Mouse (Mus musculus) activated CD4-positive, CD25-positive, alpha-beta regulatory T cell, adult 4 months (primary cell): ENCODE data around the gene Nod1. TPM values are rescaled to one million over a fixed set of nuclear protein-coding genes. Genes with fewer than 3 reads are reported as not detected.

Experiments
- ATAC-seq: one replicate; pipeline ENCODE4 v1.8.0; 2017
- polyA plus RNA-seq, 2 experiments: library from polyadenylated mRNA; unstranded; fragments of 100-300 nt; shearing (Covaris generic); gene quantifications; one replicate each; pipeline ENCODE4 v1.2.1; 2017

Nod1 gene
- polyA plus RNA-seq, 2 experiments from 2014 or later, result 9.7 to 12.7 TPM

DNA sequence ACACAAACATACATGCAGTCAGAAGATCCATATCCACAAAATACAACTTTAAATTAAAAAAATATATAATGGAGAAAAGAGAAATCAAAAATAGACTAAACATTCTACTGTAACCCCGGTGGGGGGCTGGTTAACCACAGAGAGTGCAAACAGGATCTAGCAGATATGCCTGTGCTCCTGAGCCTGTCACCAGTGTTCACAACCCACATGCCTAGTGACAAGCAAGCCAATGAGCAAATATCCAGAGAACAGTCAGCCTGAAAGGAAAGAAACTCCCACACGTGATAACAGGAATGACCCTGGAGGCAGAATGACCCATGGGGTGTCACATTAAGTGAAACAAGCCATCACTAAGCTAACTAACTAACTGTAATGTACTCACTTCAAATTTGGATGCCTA lies 35.9 kb downstream of the Nod1 start:
- peak; percentile 40 for ATAC-seq

- no peak for ATAC-seq
Observed at GRCm38 (mm10) chr6:54934930-54935329, 37.5 kb downstream of the Nod1 start.

- ATAC-seq, result no peak
Observed at GRCm38 (mm10) chr6:54934313-54934712, 38.1 kb downstream of the Nod1 start.

GRCm38 (mm10) chr6:54933866-54934265 lies 38.5 kb downstream of the Nod1 start:
- ATAC-seq, result no peak

- ATAC-seq, result no peak
Observed at GRCm38 (mm10) chr6:54933216-54933615, 39.2 kb downstream of the Nod1 start.

GRCm38 (mm10) chr6:54932526-54932925 lies 39.9 kb downstream of the Nod1 start:
- ATAC-seq, result no peak

DNA sequence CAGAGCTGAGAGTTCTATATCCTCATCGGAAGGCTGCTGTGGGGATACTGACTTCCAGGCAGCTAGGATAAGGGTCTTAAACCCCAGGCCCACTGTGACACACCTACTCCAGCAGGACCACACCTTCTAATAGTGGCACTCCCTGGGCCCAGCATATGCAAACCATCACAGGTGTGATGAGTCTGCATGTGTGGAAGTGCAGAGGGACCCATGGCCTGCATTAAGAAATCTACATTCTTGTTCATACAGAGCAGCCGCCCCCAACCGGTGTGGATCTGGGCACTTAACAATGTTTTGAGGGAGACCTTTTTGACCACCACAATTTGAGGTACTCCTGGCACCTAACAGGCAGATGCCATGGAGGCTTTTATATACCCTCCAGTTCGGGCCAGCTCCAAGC lies 40.8 kb downstream of the Nod1 start:
- ATAC-seq, result no peak

DNA sequence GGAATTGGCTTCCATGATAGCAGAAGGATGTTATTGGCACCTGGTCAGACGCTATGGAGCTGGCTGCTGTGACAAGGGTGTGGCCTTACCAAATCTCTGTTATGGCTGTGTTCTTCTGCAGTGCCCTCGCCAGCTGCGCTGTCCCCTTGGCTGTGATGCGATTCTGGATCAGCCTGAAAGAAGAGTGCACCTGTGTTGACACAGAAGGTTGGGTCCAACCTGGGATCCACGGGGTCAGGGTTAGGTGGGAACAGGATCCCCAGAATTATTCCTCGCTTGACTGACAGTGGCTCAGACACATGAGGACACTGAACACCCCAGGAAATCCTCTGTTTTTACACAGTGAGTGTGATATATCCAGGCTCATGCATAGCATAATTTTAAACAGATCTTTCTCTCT lies 44.5 kb downstream of the Nod1 start:
- no peak for ATAC-seq

- ATAC-seq, result no peak
Observed at GRCm38 (mm10) chr6:54926899-54927298, 45.5 kb downstream of the Nod1 start.

DNA sequence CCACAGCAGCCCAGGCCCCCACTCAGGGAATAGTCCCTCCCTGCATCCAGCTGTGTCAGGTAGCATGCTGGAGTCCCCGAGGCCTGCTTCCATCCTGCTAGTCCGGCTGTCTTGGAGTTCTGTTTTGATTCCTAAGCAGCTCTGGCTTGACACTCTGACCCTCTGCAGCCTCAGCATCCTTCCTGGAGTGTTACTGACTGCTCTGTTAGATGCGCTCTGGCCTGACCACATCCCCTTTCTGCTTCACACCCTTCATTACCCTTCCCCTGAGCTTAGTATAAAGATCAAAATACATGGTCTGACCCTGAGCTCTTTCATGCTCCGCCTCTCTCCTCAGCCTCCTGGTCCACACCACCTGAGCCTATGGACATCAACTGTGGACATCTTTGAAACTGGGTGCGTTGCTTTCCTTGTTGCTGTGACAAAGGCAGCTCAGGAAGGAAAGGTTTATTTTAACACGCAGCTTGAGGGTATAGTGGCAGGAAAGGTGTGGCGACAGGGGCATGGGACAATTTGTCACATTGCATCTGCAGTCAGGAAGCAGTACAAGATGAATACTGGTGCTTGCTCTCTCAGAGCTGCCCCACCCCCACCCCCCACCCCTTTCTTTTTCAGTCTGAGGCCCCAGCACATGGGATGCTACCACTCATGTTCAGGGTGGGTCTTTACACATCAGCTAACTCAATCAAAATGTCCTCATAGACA lies 46.5 kb downstream of the Nod1 start:
- ATAC-seq, result peak; percentile 72

DNA sequence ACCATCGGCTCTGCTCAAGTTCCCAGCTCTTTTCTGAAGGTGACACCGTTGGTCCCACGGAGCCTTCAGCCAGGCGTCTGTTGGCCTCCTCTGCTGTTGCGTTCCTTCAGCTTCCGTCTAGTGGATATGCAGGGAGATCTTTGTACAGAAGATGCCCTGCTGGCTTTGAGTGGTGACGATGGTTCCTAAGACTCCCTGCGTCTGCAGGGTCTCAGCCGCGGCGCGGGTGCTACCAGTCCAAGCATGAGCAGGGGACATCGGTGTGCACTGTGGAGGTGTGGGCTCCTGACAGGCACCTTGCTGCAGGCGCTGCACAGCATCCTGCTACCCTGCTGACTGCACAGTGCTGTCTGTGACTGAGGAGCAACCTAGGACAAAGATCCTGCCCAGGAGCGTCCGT lies 47.9 kb downstream of the Nod1 start:
- ATAC-seq, result no peak

DNA sequence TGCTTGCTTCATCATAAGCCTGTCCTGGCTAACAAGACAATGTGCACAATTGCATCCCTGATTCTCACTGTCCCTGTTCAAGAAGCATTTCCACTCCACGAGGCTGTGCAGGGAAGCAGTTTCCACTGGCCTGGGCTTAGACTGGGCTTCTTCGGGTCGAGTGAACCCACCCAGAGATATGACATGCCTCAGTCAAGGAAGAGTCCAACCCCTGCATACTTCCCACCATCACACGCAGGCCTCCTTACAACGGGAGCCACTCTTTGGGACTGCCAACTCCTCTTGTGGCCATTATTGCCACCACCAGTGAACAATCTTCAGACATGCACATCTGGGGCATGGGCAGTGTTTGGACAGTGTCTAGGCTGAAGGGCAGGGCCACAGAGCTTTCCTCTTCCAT lies 53.9 kb downstream of the Nod1 start:
- no peak for ATAC-seq

DNA sequence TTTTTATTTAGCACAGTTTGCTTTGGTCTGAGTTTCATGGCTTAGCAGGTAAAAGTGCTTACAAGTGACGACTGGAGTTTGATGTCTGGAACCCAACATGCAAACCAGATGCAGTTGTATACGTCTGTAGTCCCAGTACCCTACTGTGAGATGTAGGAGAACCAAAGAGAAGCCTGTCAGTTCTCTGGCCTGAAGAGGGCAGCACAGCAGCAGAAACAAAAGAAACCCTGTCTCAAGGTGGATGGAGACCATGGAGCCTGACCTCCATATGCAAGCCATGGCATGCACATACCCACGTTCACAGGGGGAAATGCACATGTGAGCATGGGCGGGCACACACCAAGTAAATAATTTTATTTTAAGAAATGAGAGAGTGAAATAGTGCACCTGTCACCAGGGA lies 54.9 kb downstream of the Nod1 start:
- ATAC-seq, result peak; percentile 63

DNA sequence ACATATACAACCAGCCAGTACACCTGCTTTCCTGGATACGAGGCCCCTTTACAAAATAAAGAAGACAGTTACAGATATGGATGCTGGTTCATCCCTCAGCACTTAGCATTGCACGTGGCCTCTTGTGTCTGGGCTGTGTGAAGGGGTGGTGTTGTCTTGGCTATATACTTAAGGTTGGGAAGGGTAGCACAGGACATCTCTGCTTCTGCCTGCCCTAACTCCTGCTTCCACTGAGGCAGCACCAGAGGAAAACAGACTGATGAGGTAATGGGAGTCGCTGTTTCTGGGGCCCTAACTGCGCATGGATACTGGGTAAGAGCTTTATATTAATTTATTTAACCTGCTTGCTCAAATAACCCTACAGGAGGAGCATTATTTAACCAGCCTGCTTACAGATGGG lies 55.5 kb downstream of the Nod1 start:
- ATAC-seq, result no peak

DNA sequence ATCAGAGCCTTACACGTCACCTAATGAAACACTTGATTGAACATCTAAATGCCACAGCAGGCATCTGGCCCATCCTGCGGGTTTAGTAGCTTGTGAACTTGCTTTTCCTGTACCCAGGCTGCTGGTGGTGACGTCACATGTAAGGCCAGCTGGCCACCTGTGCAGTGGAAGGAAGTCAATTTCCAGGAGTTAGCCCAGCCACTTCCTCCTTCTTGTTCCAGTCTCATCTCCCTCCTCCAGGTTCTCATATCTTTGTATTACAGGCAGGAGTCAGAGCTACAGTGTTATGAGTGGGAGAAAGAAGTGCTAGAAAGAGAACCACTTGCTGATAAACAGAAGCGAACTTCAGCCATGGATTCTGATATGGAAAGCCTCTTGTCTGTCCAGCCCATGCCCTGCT lies 56.2 kb downstream of the Nod1 start:
- peak; percentile 8 for ATAC-seq

DNA sequence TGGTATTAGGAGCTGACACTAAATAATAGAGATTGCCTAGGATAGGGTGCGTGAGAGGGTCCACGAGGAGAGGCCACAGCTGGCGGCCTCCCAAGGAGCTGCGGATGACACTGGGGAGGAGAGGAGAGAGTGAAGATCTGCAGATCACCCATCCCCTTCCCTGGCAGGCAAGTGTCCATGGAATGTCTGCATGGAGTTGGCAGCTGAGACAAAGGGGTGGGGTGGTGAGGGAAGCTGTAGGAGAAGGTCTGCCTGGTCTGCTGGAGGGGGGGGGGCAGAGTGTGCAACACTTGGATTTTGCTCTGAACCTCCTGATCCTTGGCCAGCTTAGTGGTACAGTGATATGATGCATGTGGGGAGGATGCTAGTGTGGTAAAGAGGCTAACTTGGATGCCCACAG lies 57.4 kb downstream of the Nod1 start:
- ATAC-seq, result no peak

DNA sequence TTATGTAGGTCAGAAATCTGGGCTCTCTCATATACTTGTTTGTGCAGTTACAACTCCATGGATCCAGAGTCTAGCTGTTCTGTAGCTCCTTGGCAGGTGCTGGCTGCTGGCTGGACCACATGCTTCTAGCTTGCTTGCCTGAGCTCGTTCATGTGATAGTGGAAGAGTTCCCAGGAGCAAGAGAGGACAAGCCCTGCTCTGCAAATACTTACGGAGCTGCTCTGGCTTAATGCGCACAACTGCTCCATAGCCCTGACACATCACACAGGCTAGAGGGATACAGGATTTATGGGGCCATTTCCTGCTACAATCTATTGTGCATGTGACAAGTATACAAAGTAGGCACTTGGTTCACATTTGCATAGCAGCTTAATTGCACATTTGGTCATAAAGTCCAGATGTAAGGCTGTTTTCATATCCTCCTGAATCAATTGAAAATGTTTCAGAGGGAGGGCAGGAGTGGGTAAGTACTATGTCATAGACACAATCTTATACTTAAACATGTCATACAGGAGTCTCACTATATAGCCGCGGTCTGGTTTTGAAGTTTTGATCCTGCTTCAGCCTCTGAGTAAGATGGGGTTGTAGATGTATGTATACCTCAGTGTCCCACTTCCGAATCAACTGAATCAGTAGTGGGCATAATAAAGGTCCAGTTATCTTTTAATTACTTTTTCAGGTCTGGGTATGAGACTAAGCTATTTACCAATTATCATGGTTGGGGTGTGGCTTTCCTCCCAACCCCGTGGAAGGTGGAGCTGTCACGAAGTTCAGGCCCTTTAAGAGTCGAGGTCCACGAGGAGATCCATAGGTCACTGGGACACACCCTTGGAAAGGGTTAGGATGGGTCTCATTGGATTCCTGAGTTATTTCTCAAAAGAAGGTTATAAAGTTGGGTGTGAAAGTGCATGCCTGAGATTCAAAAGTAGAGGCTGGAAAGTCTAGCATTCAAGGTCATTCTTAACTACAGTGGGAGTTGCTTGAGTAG lies 66.1 kb downstream of the Nod1 start:
- ATAC-seq, result no peak

DNA sequence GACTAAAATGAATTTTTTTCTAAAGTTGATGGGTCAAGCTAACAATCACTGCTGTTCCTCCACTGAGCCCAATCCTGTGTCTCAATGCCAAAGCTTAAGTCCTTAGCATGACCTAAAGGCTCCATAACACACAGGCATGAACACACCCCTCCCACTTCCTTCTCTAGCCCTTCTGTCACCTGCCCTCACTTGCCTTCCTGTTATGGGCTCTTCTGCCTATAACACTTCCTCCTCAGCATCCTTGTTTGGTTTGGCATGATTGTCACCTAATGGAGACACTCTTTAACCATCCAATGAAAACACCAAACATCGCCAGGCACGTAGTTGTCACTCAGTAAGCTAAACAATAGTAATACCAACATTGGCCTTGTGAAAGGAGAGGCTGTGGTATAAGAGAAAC lies 69.9 kb downstream of the Nod1 start:
- peak; percentile 89 for ATAC-seq

GRCm38 (mm10) chr6:54900256-54900655 lies 72.2 kb downstream of the Nod1 start:
- ATAC-seq, result no peak

DNA sequence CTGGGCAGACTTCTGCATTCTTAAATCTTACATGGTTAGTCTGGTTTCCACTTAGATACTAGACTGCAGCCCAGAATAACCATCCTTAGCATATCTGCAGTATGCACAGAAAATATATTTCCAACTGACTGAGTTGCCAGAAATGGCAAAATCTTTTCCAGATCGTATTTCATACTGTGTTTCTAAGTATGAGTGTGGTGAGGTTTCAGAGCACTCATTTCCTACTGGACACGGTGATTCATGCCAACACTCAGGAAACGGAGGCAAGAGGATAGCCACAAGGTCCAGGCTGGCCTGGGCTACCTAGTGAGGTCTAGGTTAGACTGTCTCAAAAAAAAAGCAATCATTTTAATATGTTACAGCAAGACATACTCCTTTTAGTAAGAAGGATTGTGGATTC lies 81.0 kb downstream of the Nod1 start:
- ATAC-seq, result no peak

- no peak for ATAC-seq
Observed at GRCm38 (mm10) chr6:54890221-54890620, 82.2 kb downstream of the Nod1 start.

GRCm38 (mm10) chr6:54886195-54886594 lies 86.2 kb downstream of the Nod1 start:
- ATAC-seq, result no peak

DNA sequence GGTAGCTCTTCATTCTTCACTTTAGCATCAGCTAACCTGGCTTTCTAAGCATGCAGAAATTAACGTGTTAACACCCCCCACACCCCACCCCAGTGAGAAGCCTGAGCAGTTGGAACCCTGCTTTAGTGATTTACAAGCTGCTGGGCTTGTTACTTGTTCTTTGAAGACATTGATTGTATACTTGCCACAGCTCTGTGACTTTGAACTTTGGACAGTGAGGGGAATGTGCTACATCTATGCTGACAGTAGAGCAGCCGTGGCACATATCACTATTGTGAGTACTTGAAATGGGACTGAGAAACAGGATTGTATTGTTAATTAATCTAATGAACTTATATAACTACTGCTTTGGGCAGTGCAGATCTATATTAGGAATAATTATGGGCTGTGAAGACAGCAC lies 89.0 kb downstream of the Nod1 start:
- no peak for ATAC-seq

DNA sequence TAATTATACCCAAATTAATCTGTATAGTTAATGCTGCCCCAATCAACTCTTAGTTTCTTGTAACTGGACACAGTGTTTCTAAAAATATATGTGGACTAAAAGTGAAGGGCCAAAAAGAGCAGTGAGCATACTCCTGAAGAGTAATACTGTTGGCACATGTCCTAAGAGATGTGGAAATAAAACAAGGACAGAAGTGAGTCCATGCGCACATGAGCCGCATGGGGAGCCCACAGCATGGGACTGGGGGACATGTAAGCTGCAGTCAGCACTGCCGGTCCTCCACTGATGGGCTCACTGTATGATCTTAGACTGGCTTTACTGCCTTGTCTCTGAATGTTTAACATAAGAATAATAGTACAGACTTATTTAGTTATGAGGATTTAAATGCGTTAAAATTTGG lies 92.3 kb downstream of the Nod1 start:
- ATAC-seq, result no peak
